Mouse (Mus musculus) MEL (cell line): ENCODE measurements around the gene Osbpl5.

Source experiments
- CTCF ChIP-seq, 3 experiments: IDR thresholded peaks in 2 of 3; conservative IDR thresholded peaks in 1 of 3; 2 replicates each; pipeline ENCODE4 v1.5.1; 2011 to 2012; ENCODE audit warnings: low read length in 3 of 3, low read depth in 2 of 3, mild to moderate bottlenecking in 2 of 3, improper control_type of control experiment in 1 of 3, inconsistent platforms in 1 of 3, mixed read lengths in 1 of 3, moderate library complexity in 1 of 3; ENCODE audit not compliant: control insufficient read depth in 1 of 3, insufficient read depth in 1 of 3, poor library complexity in 1 of 3, severe bottlenecking in 1 of 3
- KAT2A ChIP-seq: conservative IDR thresholded peaks from 2 replicates; pipeline ENCODE4 v1.6.1; 2012; ENCODE audit warnings: low read depth, low read length, improper control_type of control experiment, inconsistent platforms
- TBP ChIP-seq: IDR thresholded peaks from 2 replicates; pipeline ENCODE4 v1.8.0; 2011; ENCODE audit warnings: low read depth, low read length, improper control_type of control experiment
- ZNF384 ChIP-seq: IDR thresholded peaks from 2 replicates; pipeline ENCODE4 v1.6.1; 2012; ENCODE audit warnings: low read depth, mild to moderate bottlenecking, inconsistent platforms, low read length, improper control_type of control experiment

DNA sequence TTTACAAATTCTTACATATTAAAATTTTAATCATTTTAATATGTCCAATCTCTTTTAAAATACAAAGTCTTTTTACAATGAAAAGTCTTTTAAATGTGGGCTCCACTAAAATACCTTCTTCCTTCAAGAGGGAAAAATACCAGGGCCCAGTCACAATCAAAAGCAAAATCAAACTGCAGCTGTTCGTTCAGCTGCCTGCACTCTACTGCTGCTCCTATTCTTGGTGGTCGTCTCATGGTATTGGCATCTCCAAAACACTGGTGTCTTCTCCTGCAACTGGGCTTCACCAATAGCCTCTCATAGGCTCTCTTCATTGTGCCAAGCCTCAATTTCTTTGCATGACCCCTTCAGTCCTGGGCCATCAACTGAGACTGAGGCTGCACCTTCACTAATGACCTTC is 93.3 kb downstream of the Osbpl5 start:
- TF ChIP-seq CTCF (IDR thresholded peaks at IDR 0.05 in 2 of 3, conservative IDR thresholded peaks at IDR 0.05 in 1 of 3; ENCODE audit: control insufficient read depth in 1 of 3, insufficient read depth in 1 of 3, low read depth in 2 of 3, low read length in 3 of 3, poor library complexity in 1 of 3, severe bottlenecking in 1 of 3) (no peak), TBP (no peak), ZNF384 (no peak), KAT2A (no peak)
